Mouse (Mus musculus): ENCODE measurements around the gene Ush2a.

- TF ChIP-seq CTCF (conservative IDR thresholded peaks at IDR 0.05; ENCODE audit: insufficient read depth, insufficient read length, low read depth, low read length), result no peak
- no peak for TF ChIP-seq POLR2A (IDR thresholded peaks at IDR 0.05; ENCODE audit: low read depth, low read length)
Measured at GRCm38 (mm10) chr1:188233036-188233724, 28.6 kb upstream of the Ush2a start.

Data from kidney, adult 2 months (tissue).